Mouse (Mus musculus) megakaryocyte, adult 5-6 weeks (primary cell): Measurements from ENCODE around the gene Lrrc74a. TPM values are rescaled to one million over a fixed set of nuclear protein-coding genes. Genes with fewer than 3 reads are reported as not detected.

Experiments
- ATAC-seq: 2 replicates; pipeline ENCODE4 v1.8.0; 2016; ENCODE audit warnings: mild to moderate bottlenecking, inconsistent platforms; ENCODE audit not compliant: poor library complexity, severe bottlenecking
- total RNA-seq, 2 experiments: library from RNA; stranded (forward) in 1 of 2; stranded (reverse) in 1 of 2; fragments of 153-499, 151-499 nt in 1 of 2; fragments of 221-1000, 200-1000 nt in 1 of 2; gene quantifications; 2 replicates each; pipeline versions ENCODE4 v1.2.3 to v1.2.4; 2015 to 2017

Gene Lrrc74a
- total RNA-seq, 2 experiments from 2014 or later: not detected

DNA sequence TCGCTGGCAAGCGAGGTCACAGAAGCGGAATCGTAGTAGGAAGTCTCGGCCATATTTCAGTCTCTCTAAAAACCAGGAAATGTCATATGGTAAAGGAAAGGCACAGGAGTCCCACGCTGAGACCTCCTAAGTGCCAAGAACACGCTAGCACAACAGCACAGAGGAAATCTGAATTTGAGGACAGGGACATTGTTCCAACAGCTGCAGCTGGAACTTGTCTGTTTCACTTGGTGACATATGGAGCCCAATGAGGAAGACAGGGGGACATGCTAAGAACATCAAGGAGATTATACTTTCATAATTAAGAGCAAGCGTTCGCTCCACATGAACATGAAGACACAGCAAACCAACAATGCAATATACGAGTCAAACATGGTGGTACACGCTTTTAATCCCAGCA, 17.2 kb upstream of the Lrrc74a start:
- ATAC-seq: no peak

DNA sequence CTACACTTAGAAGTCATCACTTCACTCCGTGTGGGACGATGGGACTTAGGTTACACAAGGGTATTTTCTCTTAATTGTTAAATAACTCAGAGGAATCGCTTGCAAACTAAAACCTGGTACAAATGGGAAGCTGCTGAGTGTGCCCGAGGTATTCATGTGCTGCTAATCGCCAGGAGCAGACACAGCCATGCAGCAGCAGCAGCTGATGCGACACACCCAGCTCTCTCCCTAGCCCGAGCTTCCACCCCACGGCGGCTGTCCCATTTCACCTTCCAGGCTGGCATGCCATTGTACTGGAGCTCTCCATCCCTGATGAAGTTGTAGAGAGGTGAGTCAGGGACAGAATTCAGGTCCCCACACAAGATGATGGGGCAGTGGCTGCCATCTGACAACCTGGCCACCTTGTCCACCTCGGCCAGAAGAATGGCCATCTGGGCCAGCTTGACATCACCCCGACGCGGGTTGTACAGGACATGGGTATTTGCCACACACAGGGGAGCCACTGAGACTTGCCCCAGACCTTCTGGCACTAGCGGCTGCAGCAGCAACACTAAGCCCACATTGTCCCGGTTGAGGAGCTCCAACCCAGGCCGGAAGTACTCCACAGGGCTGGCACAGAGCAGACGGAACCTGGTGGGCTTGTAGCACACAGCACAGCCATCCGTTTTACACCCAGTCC, 14.1 kb upstream of the Lrrc74a start:
- no peak for ATAC-seq

DNA sequence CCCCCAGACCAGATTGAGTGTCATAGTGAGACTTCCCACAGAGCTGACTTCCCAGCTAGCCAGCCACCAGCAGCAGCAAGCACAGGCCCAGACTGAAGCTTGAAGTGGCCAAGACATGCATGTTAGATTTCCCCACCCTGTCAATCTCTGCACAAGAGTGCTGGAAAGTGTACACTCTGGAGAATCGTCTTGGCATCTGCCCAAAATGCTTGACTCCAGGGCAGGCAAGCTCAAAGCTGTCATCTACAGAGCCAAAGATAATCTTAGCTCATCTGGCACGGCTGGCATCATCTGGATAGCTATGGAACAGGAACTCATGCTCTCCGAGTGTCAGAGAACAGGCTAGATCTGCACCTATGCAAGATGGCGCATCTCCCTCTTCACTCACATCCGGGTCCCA, 12.7 kb upstream of the Lrrc74a start:
- ATAC-seq: no peak

DNA sequence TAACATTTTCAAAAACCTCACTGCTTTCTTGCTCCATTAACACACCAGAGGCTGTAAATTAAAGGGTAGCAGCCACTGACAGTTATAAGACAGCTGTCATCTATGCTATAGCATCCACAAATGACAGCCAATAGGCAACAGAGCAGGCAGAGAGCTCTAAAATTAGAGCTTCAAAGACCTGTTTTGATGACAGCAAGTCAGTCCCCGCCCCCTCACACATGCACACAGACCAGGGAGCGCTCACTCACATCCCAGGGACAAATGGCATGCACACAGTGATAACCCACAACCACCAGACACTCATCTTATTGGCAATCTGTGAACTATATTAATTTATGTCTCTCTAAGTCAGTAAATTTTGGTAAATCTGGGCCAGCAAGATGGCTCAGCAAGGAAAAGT, 9.9 kb upstream of the Lrrc74a start:
- no peak for ATAC-seq

DNA sequence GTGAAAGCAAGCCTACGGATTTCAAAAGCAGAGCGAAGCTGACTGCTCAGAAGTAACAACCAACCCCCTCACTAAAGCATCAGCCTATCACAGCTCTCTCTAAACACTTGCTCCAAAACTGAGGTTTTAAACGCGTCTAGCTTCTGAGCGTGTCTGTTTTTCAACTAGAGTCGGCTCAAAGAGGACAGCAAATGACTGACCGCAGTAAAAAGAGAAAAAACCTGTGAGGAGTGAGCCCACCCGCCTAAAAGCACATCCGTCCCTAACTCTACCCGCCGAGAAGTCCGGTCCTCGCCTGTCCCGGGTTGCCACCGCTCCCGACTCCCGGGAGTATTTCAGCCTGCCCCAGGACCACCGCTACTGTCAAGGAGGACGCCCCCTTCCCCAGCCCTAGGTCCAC, 8.5 kb upstream of the Lrrc74a start:
- ATAC-seq: no peak

DNA sequence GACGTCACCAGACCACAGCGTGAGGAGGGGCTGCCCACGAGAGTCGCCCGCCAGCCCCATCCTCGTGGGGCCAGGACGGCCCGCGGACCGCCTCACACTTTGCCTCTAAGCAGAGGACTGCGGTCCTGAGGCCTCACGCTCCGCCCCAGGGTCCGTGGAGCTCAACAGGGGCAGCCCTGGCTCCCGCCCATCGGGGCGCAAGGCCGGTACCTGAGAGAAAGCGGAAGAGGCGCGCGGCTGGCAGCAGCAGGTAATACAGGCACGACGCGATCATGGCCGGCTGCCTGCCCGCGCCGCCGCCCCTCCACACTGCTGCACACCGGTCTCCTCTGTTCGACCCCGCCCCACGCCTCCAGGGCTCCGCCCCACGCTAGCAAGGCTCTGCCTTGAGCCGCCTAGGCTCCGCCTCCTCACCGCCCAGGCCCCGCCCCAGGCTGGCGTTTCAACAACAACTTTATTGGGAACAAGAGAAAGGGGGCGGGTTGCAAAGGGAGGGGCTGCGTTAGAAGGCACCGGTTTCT, 8.0 kb upstream of the Lrrc74a start, which contains the start of gene Angel1:
Gene Angel1 (minus strand): TSS at position 341 of the 521 bp plus-strand sequence.
- ATAC-seq: peak; percentile 99

DNA sequence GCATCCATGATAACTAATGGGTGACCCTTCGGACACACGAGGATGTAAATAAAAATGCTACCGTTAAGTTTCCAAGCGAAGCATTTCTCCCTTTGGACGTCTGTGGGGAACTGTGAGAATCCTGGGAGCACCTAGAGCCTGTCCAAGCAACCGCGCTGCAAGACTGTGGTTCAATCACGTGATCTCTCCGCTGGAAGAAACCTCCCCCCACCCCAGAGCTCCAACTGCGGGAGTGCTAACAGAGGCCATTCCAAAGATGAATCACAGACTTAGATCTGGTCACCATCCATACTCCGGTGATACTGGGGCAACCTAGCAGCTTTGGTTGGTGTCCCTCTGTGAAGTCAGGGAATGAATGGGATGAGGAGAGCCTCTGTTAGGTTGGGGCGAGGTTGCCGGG, 26.9 kb downstream of the Lrrc74a start:
- ATAC-seq: no peak

DNA sequence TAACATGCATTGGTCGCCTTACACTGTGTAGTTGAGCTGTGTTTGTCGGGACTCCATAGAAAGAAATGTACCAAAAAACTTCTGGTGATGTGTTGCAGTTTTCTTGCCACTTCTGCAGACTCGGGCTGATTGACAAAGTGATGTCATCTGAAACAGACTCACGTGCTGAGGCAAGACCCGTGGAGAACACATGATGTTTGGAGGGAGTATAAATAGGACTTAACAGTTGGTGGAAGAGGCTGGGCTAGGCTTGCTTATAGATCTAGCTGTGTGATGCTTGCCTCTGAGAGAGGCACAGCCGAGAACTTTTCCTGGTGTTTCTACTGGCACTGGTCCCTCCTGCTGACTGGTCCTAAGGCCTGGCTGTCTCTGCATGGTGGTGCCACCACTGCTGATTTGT, 29.9 kb downstream of the Lrrc74a start:
- ATAC-seq: no peak

DNA sequence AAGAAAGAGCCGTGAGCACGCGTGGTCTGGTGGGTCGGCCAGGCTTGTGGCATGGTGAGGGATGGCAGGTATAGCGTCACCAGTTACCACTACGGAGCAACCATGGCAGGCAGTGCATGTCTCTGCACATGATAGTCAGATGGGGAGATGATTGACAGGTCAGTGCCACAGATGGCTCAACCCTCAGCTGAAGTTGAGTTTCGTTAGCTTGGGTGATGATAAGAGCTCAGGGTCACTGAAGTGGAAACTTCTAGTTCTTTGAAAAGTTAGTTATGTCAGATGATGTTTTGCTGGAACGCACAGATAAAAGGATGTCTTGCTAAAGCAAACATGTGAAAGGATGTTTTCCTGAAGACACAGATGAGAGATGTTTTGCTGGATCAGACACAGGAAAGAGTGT, 32.3 kb downstream of the Lrrc74a start:
- no peak for ATAC-seq

DNA sequence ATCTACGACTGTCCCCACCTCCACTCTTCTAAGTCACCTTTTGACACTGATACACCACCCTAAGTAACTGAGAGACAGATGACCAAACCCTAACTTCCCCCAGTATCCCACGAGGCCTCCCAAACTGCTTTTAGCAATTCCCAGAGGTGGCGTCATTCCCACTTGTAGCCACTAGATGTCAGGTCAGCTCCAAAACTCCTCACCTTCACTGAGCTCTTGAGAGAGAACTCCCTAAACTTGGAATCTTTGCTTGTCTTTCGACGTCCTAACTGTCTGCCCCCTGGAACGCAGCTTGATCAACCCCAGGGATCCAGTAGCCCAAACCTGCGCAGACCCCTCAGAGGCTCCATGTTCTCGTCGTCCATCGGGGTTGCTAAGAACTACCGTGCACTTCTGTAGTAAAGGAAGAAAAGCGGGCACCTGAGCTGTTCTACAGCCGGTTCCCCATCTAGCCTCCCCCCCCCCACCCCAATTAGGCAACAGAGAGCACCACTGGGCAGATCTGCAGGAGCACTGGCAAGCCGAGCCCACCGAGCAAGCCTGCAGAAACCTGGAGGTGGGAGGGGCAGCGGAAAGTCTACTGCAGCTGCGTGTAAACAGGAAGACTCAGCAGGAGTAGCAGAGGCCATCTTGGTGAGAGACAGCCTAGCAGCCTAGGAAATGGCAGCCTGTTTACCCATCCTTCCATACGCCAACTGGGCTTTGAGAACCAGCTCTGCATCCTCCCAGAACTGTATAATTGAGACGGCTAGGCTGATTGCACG, 33.9 kb downstream of the Lrrc74a start:
- ATAC-seq: peak; percentile 59; the same call in 1 of the 2 replicates

DNA sequence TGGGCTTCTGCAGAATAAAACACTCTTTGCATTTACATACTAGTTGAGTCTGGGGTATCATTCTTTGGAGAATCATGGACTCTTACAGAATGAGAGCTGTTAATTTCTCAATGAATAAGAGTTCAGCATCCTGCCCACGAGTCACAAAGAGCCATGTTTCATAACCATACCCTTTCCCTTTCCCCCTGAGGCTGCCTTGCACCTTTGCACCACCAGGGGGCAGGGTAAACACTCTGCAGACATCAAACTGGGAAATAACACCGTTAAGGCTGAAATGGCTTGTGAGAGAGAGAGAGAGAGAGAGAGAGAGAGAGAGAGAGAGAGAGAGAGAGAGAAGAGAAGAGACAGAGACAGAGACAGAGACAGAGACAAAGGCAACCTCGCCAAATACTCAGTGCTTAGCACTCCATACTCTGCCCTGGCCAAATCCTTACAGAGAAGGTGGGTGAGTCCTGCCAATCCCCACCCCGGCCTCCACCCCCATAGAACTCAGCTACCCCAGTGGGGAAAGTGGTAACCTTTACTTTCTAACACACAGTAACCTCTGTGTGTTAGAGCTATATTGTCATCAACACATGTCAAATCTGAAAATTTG, 34.9 kb downstream of the Lrrc74a start:
- ATAC-seq: peak; percentile 78

DNA sequence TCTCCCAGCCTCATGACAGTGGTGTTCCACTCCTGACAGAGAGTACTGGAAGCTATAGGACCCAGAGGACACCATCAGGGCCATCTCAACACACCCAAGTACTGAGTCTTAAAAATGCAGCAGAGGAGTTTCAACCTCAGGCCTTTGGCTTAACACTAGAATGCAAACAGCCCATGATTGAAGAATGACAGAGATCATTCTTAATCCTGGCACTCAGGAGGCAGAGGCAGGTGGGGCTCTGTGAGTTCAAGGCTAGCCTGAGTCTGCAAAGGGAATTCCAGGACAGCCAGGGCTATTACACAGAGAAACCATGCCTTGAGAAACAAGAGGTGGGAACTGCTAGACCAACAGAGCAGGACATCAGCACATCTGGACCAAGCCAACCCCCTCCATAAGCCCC, 35.6 kb downstream of the Lrrc74a start:
- ATAC-seq: no peak

DNA sequence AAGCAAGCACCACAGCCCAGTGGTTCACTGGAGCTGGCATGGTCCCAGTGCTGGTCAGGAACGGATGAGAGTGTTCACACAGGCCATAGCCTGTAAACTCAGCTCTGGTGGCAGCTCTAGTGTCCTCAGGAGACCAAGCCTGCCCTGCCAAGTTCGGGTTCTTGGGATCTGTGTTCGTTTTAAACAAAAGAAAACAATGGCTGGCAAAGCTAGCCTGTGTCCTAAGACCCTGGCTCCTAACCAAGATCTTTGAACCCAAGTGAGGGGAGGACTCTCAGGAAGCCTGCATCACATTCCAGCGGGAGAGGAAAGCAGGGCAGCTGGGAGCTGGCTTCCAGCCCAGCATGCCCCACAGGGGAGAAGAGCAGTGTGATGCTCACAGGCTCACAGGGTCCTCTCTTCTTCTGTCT, 36.1 kb downstream of the Lrrc74a start:
- ATAC-seq: no peak

DNA sequence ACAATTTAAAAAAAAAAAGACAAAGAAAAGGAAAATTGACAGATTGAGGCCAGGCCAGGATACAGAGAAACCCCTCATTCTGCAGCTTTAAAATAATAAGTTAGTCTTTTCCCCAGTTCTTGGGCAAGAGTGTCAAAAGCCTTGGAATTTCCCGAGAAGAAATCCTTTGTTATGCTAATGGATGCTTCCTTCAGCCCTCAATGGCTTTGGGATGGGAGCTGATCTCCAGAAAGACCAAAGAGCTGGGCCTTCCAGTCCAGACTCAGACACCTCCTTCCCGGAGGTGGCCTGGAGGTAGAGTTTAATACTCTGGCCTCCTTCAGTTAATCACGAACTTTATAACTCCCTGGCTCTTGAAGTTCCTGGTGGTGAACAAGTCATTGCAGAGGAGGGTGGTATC, 36.8 kb downstream of the Lrrc74a start:
- ATAC-seq: no peak

DNA sequence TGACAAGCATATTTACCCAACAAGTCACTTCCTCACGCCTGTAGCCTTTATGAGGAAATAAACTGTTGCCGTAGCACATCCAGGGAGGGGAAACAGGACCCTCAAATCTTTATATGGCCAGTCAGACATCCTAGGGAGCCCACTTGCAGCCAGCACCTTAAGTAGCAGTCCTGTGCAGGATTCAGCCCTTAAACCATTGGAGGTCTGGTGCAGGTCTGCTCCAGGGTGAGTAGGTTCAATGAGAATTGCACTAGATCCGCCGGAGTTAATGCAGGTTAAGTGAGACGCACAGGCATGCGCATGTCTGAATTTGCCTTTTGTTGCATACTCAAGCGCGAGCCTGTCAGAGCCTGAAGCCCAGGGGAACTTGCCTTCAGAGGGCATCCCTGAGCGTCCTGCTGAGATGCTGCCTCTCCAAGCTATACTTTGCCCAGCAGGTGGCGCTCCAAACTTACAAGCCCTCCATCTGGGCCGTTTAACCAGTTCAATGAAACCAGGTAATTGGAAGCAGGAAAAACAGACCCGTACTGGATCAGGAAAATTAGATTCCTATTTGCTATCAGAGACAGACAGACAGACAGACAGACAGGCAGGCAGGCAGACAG, 37.8 kb downstream of the Lrrc74a start:
- ATAC-seq: peak; percentile 88

DNA sequence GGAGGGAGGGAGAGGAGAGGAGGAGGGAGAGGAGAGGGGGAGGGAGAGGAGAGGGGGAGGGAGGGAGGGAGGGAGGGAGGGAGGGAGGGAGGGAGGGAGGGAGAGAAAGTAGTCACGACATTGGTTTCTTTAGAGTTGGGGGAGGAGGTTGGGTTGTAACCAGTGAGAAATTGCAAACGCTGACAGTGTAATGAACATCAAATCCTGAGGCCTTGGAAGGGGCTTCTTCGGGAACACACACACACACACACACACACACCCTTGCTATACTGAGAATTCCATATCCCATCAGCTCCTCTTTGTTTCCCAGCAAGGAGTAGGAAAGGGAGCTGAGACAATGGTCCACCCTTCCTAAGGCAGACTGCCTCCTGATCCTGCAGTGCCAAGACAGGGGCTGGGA, 38.4 kb downstream of the Lrrc74a start:
- no peak for ATAC-seq

DNA sequence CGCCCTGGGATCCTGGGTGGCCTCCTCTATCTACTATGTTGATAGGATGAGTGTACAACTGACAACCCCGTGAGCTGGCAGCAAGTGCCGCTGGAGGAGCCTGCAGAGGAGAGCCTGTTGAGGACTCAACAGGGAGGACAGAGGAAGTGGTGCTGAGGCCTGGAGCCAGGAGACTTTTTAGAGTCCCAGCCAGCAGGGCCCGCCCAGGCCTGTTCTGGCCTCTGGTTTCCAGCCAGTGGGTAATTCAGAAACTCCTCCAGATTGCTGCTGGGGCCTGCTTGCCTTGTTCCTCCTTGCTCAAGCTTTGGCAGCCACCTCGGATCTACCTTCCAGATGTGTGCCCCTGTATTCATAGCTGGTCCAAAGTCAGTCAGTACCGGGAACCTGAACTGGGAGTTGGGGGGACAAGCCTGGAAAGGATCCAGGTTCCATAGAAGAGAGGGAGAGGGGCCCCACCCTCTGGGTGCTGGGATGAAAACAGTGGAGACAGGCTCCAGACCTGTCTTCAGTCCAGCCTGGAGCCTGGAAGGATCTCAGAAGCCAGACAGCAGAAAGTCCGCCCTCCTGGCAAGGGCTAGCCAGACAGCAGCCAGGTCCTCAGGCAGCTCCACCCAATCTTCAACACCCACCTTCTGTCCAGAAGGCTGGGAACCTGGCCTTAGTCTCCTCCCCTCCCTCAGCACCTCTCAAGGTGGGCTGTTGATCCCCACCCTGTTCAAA, 41.6 kb downstream of the Lrrc74a start:
- no peak for ATAC-seq

DNA sequence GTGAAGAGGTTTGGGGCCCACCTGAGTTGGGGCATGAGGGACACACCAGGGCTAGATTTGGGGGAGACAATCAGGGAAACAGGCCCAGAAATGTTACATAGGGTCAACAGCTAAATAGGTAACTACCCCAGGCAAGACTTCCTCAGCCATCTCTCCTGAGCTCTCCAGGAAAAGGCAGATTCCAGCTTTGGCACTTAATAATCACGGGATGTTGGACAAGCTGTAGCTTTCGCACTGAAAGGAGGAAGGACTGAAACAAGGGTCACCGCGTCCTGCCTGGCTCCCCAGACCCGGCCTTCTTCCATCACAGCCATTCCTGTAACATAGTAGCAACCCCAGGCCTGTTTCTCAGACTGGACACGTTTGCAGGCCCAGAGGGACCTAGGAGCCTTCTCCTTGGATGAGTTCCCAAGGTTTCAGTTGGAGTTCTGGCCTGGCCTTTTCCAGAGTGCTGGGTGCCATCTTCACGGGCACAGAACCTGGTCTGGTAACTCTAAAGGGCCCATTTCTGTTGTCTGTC, 42.2 kb downstream of the Lrrc74a start:
- no peak for ATAC-seq

DNA sequence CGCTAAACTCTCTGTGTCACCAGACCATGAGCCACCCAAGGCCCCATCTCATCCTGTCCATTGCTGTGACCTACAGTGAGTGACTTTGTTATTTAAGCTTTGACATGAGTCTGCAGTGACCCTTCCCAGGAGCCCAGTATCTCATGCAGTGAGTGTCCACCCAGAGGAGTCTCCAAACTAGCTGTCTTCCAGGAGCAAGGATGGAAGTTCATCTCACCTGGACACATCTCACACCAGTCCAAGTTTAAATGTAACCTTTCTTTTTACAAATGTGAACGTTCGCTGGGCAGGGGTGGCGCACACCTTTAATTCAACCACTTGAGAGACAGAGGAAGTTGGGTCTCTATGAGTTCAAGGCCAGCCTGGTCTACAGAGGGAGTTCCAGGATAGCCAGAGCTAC, 44.4 kb downstream of the Lrrc74a start:
- no peak for ATAC-seq

DNA sequence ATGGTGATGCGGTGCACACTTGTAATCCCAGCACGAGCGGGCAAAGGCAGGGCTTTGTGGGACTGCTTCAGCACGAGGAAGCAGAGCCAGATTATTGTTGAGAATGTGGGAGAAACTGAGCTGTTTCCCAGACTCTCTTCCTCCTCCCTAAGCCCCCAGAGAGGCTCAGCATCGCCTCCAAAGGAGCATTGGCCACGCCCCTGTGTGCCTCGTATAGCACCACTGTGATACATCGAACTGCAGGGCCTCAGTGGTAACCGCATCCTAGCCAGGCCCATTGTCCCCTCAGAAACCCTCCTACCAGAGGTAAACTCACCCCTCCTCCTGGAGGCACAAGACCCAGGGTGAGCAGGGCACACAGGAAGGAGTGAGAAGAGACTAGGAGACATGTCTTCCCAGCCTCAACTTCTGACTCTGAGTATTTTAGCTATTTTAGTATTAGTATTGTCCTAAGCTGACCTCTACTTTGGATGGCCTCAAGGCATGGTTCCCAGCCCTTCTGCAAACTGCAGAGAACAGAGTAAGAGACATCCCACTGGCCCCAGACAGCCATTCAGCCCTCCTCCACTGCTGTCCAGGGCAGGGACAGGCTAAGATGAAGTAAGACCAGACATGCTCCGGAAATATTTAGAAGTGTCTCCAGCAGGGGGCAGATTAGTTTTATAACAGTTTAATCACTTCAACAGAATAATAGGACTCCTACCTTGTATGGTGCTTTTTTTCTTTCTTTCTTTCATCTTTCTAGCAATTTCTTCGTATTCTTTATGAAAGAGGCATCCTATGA, 45.2 kb downstream of the Lrrc74a start:
- peak; percentile 64 for ATAC-seq
